Mouse (Mus musculus): ENCODE measurements around the gene Sort1. TPM values are rescaled to one million over a fixed set of nuclear protein-coding genes. Genes with fewer than 3 reads are reported as not detected.

Sort1 gene
- polyA plus RNA-seq, 1 experiment from 2014 or later: 20.2 TPM

DNA sequence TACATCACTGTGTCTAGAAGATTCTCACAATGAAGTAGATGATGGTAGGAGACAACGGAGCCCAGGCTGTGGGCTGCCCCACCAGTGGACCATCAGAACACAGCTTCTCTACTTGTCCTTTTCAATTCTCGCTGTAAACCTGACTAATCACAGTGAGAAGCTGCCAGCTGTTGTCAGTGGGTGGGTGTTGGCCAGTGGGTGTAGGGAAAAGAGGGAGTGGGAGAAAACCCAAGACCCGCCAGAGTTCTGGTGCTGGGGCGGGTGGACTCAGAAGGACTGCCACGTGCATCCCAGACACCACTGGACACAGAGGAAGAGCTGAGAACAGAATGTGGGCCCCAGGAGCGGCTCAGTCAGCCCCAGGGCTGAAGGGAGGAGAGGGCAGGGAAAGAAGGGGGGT, 46.9 kb downstream of the Sort1 start:
- Histone ChIP-seq H3K9ac (ENCODE audit: low read depth, low read length) (no peak overlapping the region), H3K4me3 (ENCODE audit: low read depth, low read length) (no peak overlapping the region), H3K9me3 (replicated peaks; ENCODE audit: control insufficient read depth, low read length) (no peaks in the 10 kb centered on the region), H3K27me3 (ENCODE audit: control insufficient read depth, insufficient read depth, low read length) (no peaks in the 10 kb centered on the region), H3K36me3 (ENCODE audit: control insufficient read depth, insufficient read depth, low read length) (peaks cover 18% of the 10 kb centered on the region), H3K4me1 (ENCODE audit: control insufficient read depth, insufficient read depth, low read length) (peaks cover 8% of the 10 kb centered on the region; the same call in 1 of the 2 replicates), H3K4me2 (no peak overlapping the region), H3K27ac (ENCODE audit: low read depth, low read length) (no peak overlapping the region)
- 81% methylated on average over 6 of the region's 6 CpGs for WGBS (ENCODE audit: insufficient replicate concordance)
- no peak for ATAC-seq (replicated peaks; ENCODE audit: insufficient number of reproducible peaks, low FRiP score, low TSS enrichment)

DNA sequence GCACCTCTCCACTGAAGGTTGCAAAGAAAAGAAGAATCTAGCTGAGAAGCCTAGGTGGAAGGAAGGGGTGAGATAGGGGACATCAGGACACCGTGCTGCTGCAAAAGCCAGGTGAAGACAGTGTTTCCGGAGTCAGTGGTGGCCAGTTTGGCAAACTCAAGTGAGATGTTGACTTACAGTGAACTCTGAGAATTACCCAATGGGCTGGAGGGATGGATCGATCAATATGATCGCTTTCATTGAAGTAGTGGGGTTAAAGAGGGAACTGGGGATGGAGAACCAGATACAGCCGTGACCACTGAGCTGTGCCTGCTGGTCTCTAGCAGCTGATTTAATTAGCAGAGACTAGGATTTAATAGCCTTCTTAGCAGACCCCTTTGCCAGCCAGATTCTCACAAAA, 53.0 kb downstream of the Sort1 start:
- ATAC-seq (replicated peaks; ENCODE audit: insufficient number of reproducible peaks, low FRiP score, low TSS enrichment): no peak
- WGBS (ENCODE audit: insufficient replicate concordance): 89% methylated on average over 5 of the region's 5 CpGs
- no peaks in the 10 kb centered on the region for H3K27me3 ChIP-seq (ENCODE audit: control insufficient read depth, insufficient read depth, low read length)
- no peaks in the 10 kb centered on the region for H3K4me1 ChIP-seq (ENCODE audit: control insufficient read depth, insufficient read depth, low read length)
- no peak overlapping the region for H3K27ac ChIP-seq (ENCODE audit: low read depth, low read length)
- no peak overlapping the region for H3K4me3 ChIP-seq (ENCODE audit: low read depth, low read length)
- no peak overlapping the region for H3K9ac ChIP-seq (ENCODE audit: low read depth, low read length)
- no peaks in the 10 kb centered on the region for H3K9me3 ChIP-seq (replicated peaks; ENCODE audit: control insufficient read depth, low read length)
- peaks cover 44% of the 10 kb centered on the region for H3K36me3 ChIP-seq (ENCODE audit: control insufficient read depth, insufficient read depth, low read length)
- H3K4me2 ChIP-seq: no peak overlapping the region

DNA sequence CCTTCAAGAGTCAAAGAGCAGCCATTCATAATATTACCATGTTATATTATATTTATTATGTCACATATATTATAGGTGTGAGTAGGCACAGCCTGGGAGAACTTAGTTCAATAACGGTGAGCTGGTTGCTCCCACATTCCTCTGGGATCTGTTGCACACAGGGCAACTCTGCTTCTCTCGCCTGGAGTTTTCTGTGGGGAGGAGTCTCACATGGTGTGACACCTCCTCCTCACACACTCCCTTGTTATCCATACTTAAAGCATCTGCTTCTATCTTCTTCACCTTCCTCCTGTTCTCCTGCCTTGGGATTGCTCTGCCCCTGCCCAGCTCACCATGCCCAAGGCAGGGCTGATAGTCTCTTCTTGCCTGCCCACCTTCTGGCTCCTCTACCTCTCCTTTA, 57.2 kb downstream of the Sort1 start:
- no peak overlapping the region for H3K27ac ChIP-seq (ENCODE audit: low read depth, low read length)
- H3K9me3 ChIP-seq (replicated peaks; ENCODE audit: control insufficient read depth, low read length): no peaks in the 10 kb centered on the region
- H3K4me1 ChIP-seq (ENCODE audit: control insufficient read depth, insufficient read depth, low read length): no peaks in the 10 kb centered on the region
- H3K4me3 ChIP-seq (ENCODE audit: low read depth, low read length): no peak overlapping the region
- 73% methylated on average over 2 of the region's 2 CpGs for WGBS (ENCODE audit: insufficient replicate concordance)
- no peak for ATAC-seq (replicated peaks; ENCODE audit: insufficient number of reproducible peaks, low FRiP score, low TSS enrichment)
- no peaks in the 10 kb centered on the region for H3K27me3 ChIP-seq (ENCODE audit: control insufficient read depth, insufficient read depth, low read length)
- H3K9ac ChIP-seq (ENCODE audit: low read depth, low read length): no peak overlapping the region
- peaks cover 34% of the 10 kb centered on the region for H3K36me3 ChIP-seq (ENCODE audit: control insufficient read depth, insufficient read depth, low read length)
- H3K4me2 ChIP-seq: no peak overlapping the region

DNA sequence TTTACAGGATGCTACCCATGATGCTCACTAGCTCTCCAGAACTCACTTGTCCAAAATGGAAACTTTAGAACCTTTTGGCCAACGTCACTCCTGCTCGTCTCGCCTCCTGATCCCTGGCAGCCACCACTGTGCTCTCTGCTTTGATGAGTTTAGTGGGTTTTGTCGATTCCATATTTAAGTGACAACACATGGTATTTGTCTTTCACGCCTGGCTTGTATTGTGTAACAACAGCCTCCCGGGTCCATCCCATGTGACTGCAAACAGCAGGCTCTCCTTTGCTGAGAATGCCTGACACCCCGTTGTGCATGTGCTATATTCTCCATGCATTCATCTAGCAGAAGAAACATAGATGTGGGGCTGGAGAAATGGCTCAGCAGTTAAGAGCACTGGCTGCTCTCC, 58.3 kb downstream of the Sort1 start:
- H3K27ac ChIP-seq (ENCODE audit: low read depth, low read length): no peak overlapping the region
- peaks cover 38% of the 10 kb centered on the region for H3K36me3 ChIP-seq (ENCODE audit: control insufficient read depth, insufficient read depth, low read length)
- H3K27me3 ChIP-seq (ENCODE audit: control insufficient read depth, insufficient read depth, low read length): no peaks in the 10 kb centered on the region
- no peaks in the 10 kb centered on the region for H3K4me1 ChIP-seq (ENCODE audit: control insufficient read depth, insufficient read depth, low read length)
- H3K4me3 ChIP-seq (ENCODE audit: low read depth, low read length): no peak overlapping the region
- WGBS (ENCODE audit: insufficient replicate concordance): 66% methylated on average over 7 of the region's 7 CpGs
- no peaks in the 10 kb centered on the region for H3K9me3 ChIP-seq (replicated peaks; ENCODE audit: control insufficient read depth, low read length)
- H3K4me2 ChIP-seq: no peak overlapping the region
- ATAC-seq (replicated peaks; ENCODE audit: insufficient number of reproducible peaks, low FRiP score, low TSS enrichment): no peak
- H3K9ac ChIP-seq (ENCODE audit: low read depth, low read length): no peak overlapping the region

DNA sequence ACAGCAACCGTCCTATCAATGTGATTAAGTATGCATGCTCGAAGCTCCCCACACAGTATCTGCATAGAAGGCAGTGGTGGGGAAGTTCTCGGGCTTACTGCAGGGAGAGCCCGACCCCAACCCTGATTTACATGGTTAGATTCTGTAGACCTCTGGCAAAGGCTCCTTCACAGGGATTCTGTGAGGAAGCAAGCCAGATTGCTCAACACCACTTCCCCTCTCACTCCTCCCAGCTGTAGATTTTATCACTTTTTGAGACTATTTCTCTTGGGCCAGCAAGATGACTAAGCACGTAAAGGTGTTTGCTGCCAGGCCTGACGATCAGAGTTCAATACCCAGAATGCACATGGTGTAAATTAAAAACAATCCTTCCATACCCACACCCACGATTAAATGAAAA, 62.0 kb downstream of the Sort1 start:
- no peak overlapping the region for H3K9ac ChIP-seq (ENCODE audit: low read depth, low read length)
- H3K27me3 ChIP-seq (ENCODE audit: control insufficient read depth, insufficient read depth, low read length): no peaks in the 10 kb centered on the region
- peaks cover 30% of the 10 kb centered on the region for H3K36me3 ChIP-seq (ENCODE audit: control insufficient read depth, insufficient read depth, low read length)
- H3K4me2 ChIP-seq: no peak overlapping the region
- ATAC-seq (replicated peaks; ENCODE audit: insufficient number of reproducible peaks, low FRiP score, low TSS enrichment): no peak
- WGBS (ENCODE audit: insufficient replicate concordance): 82% methylated on average over 7 of the region's 7 CpGs
- peaks cover 5% of the 10 kb centered on the region; the same call in 1 of the 2 replicates for H3K4me1 ChIP-seq (ENCODE audit: control insufficient read depth, insufficient read depth, low read length)
- no peak overlapping the region for H3K27ac ChIP-seq (ENCODE audit: low read depth, low read length)
- no peaks in the 10 kb centered on the region for H3K9me3 ChIP-seq (replicated peaks; ENCODE audit: control insufficient read depth, low read length)
- no peak overlapping the region for H3K4me3 ChIP-seq (ENCODE audit: low read depth, low read length)

DNA sequence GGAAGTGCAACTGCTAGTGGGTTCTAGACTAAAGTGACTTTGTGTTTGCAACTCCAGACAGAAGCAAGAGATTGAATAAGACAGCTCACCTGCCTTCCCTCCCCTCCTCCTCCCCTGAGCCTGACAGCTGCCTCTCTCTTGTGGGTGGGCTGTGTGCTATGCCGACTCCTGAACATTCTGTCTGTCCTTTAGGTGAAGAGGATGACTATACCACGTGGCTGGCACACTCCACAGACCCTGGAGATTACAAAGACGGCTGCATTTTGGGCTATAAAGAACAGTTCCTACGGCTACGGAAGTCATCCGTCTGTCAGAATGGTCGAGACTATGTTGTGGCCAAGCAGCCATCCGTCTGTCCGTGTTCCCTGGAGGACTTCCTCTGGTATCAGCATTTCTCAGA, 64.5 kb downstream of the Sort1 start:
- WGBS (ENCODE audit: insufficient replicate concordance): 63% methylated on average over 9 of the region's 9 CpGs
- Histone ChIP-seq H3K27me3 (ENCODE audit: control insufficient read depth, insufficient read depth, low read length) (no peaks in the 10 kb centered on the region), H3K4me1 (ENCODE audit: control insufficient read depth, insufficient read depth, low read length) (peaks cover 5% of the 10 kb centered on the region; the same call in 1 of the 2 replicates), H3K36me3 (ENCODE audit: control insufficient read depth, insufficient read depth, low read length) (peaks cover 30% of the 10 kb centered on the region), H3K4me2 (no peak overlapping the region), H3K9me3 (replicated peaks; ENCODE audit: control insufficient read depth, low read length) (no peaks in the 10 kb centered on the region), H3K27ac (ENCODE audit: low read depth, low read length) (no peak overlapping the region), H3K4me3 (ENCODE audit: low read depth, low read length) (no peak overlapping the region), H3K9ac (ENCODE audit: low read depth, low read length) (0 out of 2 replicates have a peak overlapping the region, but pooled peaks have one; percentile 5)
- ATAC-seq (replicated peaks; ENCODE audit: insufficient number of reproducible peaks, low FRiP score, low TSS enrichment): no peak

DNA sequence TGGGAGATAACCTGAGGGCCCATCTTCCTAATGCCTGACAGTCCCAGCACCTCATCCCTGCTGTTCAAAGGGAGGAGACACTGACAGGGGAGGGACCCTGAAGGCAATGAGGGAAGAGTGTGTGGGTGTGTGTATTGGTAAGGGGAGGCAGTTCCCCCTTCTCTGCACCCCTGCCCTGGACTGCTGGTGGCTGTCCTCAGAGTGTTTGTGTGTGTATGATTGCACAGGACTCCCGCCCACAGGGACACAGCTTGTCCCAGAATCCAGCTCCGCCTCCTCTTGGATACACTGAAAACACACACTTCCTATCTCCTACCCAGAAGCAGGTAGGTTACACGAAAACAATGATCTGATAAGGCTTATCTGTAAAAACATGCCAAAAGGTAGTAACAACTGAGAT, 71.4 kb downstream of the Sort1 start:
- no peak overlapping the region for H3K9ac ChIP-seq (ENCODE audit: low read depth, low read length)
- 0 out of 2 replicates have a peak, but pooled peaks cover under 1% of the 10 kb centered on the region for H3K4me1 ChIP-seq (ENCODE audit: control insufficient read depth, insufficient read depth, low read length)
- H3K27me3 ChIP-seq (ENCODE audit: control insufficient read depth, insufficient read depth, low read length): no peaks in the 10 kb centered on the region
- no peak for ATAC-seq (replicated peaks; ENCODE audit: insufficient number of reproducible peaks, low FRiP score, low TSS enrichment)
- peaks cover 25% of the 10 kb centered on the region for H3K36me3 ChIP-seq (ENCODE audit: control insufficient read depth, insufficient read depth, low read length)
- no peak overlapping the region for H3K4me3 ChIP-seq (ENCODE audit: low read depth, low read length)
- no peak overlapping the region for H3K4me2 ChIP-seq
- WGBS (ENCODE audit: insufficient replicate concordance): 84% methylated on average over 3 of the region's 3 CpGs
- H3K9me3 ChIP-seq (replicated peaks; ENCODE audit: control insufficient read depth, low read length): no peaks in the 10 kb centered on the region
- H3K27ac ChIP-seq (ENCODE audit: low read depth, low read length): no peak overlapping the region

DNA sequence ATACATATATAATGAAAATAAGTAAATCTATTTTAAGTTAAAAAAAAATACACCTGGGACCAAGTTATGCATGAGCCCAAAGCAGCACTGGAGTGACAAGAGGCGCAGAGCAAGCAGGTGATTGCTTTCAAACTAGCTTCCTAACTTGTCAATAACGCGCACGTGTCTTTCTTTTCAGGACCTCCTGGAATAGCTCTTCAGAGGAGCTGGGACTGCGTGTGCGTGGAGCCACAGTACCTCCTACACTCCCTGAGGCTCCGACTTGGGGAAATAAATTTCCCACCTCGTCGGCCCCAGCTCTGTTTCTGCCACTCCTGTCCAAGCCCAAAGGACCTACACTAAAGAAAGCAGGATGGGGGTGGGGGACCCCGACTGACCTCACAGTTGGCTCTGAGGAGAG, 73.2 kb downstream of the Sort1 start:
- Histone ChIP-seq H3K27me3 (ENCODE audit: control insufficient read depth, insufficient read depth, low read length) (no peaks in the 10 kb centered on the region), H3K9me3 (replicated peaks; ENCODE audit: control insufficient read depth, low read length) (no peaks in the 10 kb centered on the region), H3K4me2 (no peak overlapping the region), H3K4me3 (ENCODE audit: low read depth, low read length) (no peak overlapping the region), H3K36me3 (ENCODE audit: control insufficient read depth, insufficient read depth, low read length) (peaks cover 21% of the 10 kb centered on the region), H3K4me1 (ENCODE audit: control insufficient read depth, insufficient read depth, low read length) (peaks cover 9% of the 10 kb centered on the region), H3K9ac (ENCODE audit: low read depth, low read length) (no peak overlapping the region), H3K27ac (ENCODE audit: low read depth, low read length) (no peak overlapping the region)
- ATAC-seq (replicated peaks; ENCODE audit: insufficient number of reproducible peaks, low FRiP score, low TSS enrichment): no peak
- 83% methylated on average over 10 of the region's 10 CpGs for WGBS (ENCODE audit: insufficient replicate concordance)

DNA sequence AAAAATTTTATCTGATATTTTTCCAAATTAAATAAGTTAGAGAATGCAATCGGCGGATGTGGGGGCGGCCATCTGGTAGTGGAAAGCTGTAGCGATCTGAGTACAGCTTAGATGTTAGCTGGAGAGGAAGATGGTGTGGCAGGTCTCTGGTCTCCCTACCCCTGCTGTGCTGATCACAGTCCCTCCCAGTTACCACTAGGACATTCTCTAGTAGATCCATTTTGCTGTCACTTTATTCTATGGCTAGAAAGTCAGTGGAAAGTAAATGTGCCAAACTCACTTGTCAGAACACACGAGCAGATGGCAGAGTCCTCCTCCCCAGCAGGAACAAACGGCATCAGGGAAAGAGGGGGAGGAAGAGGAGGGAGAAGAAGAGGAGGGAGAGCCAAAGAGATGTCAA, 74.6 kb downstream of the Sort1 start:
- Histone ChIP-seq H3K36me3 (ENCODE audit: control insufficient read depth, insufficient read depth, low read length) (peaks cover 18% of the 10 kb centered on the region), H3K27me3 (ENCODE audit: control insufficient read depth, insufficient read depth, low read length) (no peaks in the 10 kb centered on the region), H3K9ac (ENCODE audit: low read depth, low read length) (no peak overlapping the region), H3K4me2 (no peak overlapping the region), H3K9me3 (replicated peaks; ENCODE audit: control insufficient read depth, low read length) (no peaks in the 10 kb centered on the region), H3K4me3 (ENCODE audit: low read depth, low read length) (no peak overlapping the region), H3K4me1 (ENCODE audit: control insufficient read depth, insufficient read depth, low read length) (peaks cover 15% of the 10 kb centered on the region), H3K27ac (ENCODE audit: low read depth, low read length) (no peak overlapping the region)
- no peak for ATAC-seq (replicated peaks; ENCODE audit: insufficient number of reproducible peaks, low FRiP score, low TSS enrichment)
- 72% methylated on average over 6 of the region's 6 CpGs for WGBS (ENCODE audit: insufficient replicate concordance)

All from heart, embryonic 11.5 days (tissue).